Mouse (Mus musculus) urinary bladder, postnatal 36 days (tissue): ENCODE measurements around the gene Adh1.
A peak's percentile ranks its signal among the peaks of the same experiment; 100 is the strongest.

ENCODE experiments used
- DNase-seq, 2 experiments: peaks; one replicate each; pipeline ENCODE4 v3.0.0; 2022; ENCODE audit warnings: low spot score in 2 of 2, mixed read lengths in 1 of 2

The Adh1 gene

DNA sequence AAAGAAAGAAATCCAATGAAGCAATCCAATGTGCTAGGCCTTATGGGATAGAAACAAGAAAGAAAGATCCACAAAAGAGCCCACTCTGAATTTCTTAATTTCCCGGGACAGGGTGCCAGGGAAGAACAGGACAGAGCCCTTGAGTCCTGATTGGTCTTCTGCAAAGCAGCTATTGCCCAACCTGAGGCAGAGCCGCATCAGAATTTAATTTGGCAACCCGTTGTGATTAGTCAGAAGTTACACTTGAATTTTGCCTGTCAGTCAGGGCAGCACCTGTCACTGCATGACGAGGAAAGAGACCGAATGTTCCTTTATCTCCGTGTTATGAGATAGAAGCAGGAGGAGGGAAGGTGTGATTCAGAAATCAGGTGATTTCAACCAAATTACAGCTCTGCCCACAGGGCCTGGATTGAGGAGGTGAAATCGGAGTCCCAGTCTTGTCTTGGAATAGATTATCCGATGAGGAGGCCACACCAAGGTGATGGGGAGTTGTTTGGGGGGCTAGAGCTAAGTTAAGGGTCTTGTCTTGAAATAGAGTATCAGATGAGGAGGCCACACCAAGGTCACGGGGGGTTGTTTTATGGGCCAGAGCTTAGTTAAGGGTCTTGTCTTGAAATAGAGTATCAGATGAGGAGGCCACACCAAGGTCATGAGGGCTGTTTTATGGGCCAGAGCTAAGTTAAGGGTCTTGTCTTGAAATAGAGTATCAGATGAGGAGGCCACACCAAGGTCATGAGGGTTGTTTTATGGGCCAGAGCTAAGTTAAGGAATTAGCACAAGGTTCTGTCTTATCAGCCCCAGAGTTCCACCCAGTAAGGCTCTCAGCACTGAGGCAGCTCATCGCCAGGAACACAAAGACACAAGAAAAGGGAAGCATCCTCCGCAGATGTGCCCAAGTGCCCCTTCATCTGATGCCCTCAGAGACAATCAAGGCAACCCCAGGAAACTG lies at the start of gene Adh1:
Gene Adh1 (plus strand): TSS at position 271 of the 949 bp plus-strand sequence.
- no peak for DNase-seq

DNA sequence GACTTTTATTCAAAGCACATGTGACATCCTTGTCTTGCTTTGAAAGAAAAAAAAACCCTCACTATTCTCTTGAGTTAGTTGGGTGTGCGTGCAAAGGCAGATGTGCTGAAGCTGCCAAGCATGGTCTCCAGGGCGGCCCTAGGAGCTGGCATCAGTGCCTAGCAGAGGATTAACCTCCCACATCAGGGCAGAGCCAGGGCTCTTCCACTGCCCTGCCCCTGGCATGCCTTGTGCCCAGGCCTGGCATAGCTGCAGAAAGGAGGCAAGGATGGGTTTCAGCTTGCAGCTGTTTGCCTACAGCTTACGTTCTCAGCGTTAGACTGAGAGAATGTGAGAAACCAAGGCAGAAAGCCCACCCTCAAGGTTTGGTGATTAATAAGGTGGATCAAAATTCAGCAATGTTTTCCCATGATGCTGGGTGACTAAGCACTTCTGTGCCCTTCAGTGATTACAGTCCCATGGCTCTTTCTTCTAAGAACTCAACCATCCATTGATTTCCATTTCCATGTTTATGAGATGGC lies 48.3 kb upstream of the Adh1 start:
- no peak for DNase-seq

DNA sequence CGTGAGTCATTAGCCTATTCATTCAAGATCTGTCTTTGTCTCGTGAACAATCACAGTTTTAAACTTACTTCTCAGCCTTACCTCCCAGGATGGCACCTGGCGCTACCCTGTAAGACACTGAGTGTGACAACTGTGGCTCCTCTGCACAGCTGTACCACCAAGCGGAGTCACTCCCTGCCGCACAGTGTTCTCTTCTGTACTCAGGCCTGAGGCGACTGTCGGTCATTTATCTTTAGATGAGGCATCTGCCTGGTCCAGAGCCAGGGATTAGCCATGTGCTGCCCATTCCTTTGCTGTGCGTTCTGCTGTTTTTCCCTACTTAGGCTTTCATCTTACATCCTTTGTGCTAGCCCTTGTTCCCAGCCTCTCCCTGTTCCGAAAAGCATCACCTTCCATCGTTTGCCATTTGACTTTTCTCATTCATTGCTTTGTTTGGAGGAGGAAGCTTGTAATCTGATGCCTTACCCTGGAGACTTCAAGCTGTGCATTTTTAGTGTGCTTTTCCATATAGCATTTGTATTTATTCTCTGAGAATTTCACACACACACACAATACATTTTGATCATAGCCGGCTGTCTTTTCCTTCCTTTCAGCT lies 45.3 kb upstream of the Adh1 start:
- no peak for DNase-seq

DNA sequence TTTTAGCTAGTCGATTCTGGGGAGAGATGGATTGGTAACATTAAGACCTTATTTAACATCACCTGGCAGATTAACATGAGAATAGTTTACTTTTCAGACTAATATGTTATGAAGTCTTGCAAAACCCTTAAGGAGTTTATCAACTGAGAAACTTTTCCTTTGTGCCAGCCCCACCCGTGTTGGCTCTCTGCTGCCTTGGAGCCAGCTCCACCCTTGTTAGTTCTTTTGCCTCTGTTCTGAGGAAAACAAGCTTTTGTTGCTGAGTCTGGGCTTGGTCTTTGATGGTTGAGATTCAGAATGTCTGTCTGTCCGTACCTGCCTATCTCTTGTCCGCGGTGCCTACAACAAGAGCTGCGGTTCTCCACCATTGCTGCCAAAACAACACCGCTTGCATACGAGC lies 44.7 kb upstream of the Adh1 start:
- peak in 1 of 2 experiments; percentile 43 for DNase-seq

DNA sequence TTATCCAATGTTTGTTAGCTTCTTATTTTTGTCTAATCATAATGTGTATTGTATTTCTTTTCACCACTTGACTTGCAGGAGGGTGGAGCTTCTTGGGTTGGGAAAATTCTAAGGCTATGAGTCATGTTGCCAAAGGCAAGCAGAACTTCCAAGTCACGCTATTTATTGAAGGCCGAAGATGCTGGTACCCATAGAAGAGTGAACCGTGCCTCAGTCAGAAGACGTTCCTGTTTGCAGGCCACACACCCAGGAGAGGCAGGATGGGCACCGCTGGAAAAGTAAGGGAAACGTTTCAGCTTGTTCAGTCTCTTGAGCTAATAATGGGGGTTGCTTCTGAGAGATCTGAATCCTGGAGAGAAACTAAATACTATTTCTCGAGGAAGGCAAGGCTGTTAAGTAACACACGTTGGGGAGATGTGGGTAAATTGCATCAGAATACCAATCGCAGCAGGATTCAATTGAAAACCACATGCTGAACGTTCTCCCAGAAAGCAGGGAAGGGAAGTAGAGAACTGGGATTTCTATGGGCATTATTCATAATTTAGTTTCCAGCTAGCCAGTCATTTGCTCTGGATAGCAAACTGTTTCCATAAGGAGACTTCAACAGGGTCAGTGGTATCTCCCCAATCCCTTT lies 43.0 kb upstream of the Adh1 start, which contains the start of gene Adh7:
Gene Adh7 (plus strand): TSS at position 130 of the 634 bp plus-strand sequence.
- DNase-seq = no peak

GRCm38 (mm10) chr3:138221116-138221515 lies 39.7 kb upstream of the Adh1 start:
- DNase-seq = no peak

GRCm38 (mm10) chr3:138222511-138222910 lies 38.3 kb upstream of the Adh1 start:
- DNase-seq = no peak

DNA sequence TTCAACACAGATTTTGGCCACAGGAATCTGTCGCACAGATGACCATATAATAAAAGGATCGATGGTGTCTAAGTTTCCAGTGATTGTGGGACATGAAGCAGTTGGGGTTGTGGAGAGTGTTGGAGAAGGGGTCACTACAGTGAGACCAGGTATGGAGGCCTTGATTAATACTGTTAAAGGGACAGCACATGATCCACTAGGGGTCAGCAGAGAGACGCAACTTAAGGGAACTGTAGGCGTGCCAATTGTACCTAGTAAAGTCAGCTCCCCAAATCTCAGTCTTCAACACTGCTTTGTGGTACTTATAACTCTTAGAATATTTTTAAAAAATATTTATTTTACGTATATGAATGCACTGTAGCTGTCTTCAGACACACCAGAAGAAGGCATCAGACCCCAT lies 37.8 kb upstream of the Adh1 start:
- peak; percentile 64 to 65 for DNase-seq

- no peak for DNase-seq
These were observed 36.3 kb upstream of the Adh1 start for GRCm38 (mm10) chr3:138224363-138224954.

- DNase-seq = no peak
These were observed 35.5 kb upstream of the Adh1 start for GRCm38 (mm10) chr3:138225331-138225730.

DNA sequence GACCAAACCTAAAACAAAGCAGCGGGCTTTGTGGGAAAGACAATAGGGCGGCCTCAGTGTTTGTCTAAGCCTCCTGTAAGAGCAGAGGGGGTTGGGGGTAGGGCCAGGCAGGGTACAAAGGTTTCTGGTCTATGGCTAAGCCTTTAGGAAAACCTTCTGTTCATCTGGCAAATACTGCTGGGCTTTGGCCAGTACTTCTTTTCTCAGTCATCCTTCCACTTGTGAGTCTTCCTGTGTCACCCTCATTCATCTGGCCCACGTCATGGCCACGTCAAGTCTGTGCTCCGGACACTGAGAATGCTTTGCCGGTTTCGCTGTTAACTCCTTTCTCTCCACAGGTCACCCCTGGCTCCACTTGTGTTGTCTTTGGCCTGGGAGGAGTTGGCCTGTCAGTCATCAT lies 34.9 kb upstream of the Adh1 start:
- DNase-seq = no peak

DNA sequence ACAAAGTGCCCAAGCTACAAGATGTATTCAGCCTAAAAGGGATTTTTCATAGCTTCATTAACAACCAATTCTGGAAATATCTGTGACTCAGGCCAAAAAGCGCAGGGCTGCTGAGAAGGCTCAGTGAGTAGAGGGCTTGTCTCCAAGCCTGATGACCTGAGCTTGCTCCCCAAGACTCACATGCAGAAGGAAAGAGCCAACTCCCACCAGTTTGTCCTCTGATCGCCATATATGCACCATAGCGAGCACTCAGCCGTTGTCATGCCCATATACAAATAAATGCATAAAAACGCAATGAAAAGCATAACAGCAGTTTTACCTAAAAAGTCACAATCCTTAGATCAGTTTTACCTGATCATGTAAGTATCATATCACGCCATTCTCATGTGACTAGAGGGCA lies 34.3 kb upstream of the Adh1 start:
- DNase-seq = no peak

- no peak for DNase-seq
These were observed 33.7 kb upstream of the Adh1 start for GRCm38 (mm10) chr3:138227082-138227481.

- no peak for DNase-seq
These were observed 33.0 kb upstream of the Adh1 start for GRCm38 (mm10) chr3:138227782-138228181.

DNA sequence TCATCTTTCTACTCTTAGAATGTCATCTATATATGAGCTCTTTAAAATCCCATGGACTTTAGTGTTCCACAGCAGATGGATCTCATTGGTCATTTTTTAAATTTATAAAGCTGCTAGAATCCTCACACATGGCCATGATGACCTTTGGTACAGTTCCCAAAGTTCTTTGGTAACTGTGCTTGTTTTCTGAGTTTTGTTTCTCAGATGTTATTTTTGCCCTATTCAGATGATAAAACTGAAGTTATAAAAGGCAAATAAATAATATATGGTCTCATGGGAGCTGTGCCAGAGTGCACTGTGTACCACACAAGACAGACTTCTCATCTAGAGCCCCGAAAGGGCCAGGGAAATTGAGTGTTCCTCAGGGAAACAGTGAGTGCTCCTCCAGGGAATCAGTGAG lies 31.3 kb upstream of the Adh1 start:
- no peak for DNase-seq

- DNase-seq = no peak
These were observed 30.5 kb upstream of the Adh1 start for GRCm38 (mm10) chr3:138230266-138230665.

- DNase-seq = no peak
These were observed 29.3 kb upstream of the Adh1 start for GRCm38 (mm10) chr3:138231531-138231930.

- no peak for DNase-seq
These were observed 24.1 kb upstream of the Adh1 start for GRCm38 (mm10) chr3:138236546-138237163.

- no peak for DNase-seq
These were observed 22.7 kb upstream of the Adh1 start for GRCm38 (mm10) chr3:138238046-138238445.

- DNase-seq = no peak
These were observed 21.3 kb upstream of the Adh1 start for GRCm38 (mm10) chr3:138239461-138239860.

DNA sequence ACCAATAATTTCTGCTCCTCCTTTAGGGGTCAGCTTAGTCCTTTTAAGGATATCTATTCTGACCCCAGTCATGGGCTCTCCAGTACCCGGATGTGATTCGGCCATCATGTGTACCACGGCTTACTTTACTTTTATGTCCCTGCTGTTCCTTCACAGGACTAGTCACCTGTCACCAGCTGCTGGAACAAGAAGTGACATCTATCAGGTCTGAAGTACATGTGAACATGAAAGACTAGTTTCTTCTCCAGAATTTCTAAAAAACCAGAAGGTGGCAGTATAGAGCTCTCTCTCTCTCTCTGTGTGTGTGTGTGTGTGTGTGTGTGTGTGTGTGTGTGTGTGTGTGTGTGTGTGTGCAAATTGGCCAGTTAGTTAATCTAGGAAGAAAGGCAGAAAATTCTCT lies 20.4 kb upstream of the Adh1 start:
- no peak for DNase-seq
